15 mouse cellular contexts compared by ENCODE assay signal in the genomic region with DNA sequence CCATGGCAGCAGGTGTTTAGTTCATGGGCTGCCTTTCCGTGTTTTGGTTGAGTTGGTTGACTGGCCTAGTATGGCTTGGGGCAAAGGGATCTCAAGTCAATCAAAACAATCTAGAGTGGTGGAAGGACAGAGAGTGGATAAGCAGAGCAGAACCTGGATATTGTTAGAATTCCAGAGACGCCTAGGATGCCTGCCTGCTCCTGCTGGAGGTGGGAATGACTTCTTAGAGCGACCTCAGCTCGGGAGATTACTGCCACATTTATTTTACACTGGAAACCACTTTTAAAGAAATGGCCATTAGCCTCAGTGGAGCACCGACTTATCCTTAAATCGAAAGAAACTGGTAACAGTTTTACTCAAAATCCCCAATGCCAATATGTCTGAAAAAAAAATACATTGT.
A peak's percentile ranks its signal among the peaks of the same experiment; 100 is the strongest.
DNase-seq lines count a peak whose midpoint lies in the region; ATAC-seq and TF ChIP-seq lines count a peak whose summit lies in the region.
"Had no signal": no experiment of that assay in that cellular context is flagged by ENCODE, and none has a peak within 500 bp of the region (broad histone marks: within the 10 kb centered on the region; RNA-seq: fewer than 3 reads in every experiment).

No protein-coding gene starts in this region.

- no peaks in the 10 kb centered on the region for H3K4me1 ChIP-seq in intestine, embryonic 14.5 days (replicated peaks; ENCODE audit: control insufficient read depth, insufficient read depth, low read length)
- no peaks in the 10 kb centered on the region for H3K4me1 ChIP-seq in intestine, postnatal 0 days (replicated peaks; ENCODE audit: control insufficient read depth, insufficient read depth, low read length)
- H3K4me1 ChIP-seq in forebrain, embryonic 12.5 days: peaks cover 20% of the 10 kb centered on the region
- peaks cover 20% of the 10 kb centered on the region for H3K4me1 ChIP-seq in hindbrain, embryonic 13.5 days (replicated peaks)
- peaks cover 12% of the 10 kb centered on the region for H3K4me1 ChIP-seq in midbrain, embryonic 15.5 days
- H3K4me1 ChIP-seq: heart, embryonic 12.5 days; limb, embryonic 15.5 days had no signal

- ATAC-seq in intestine, embryonic 14.5 days (replicated peaks; ENCODE audit: low FRiP score, low TSS enrichment, low read depth): no peak
- no peak for ATAC-seq in intestine, postnatal 0 days
- ATAC-seq in forebrain, embryonic 12.5 days (ENCODE audit: low FRiP score): no peak
- ATAC-seq in hindbrain, embryonic 13.5 days (ENCODE audit: low FRiP score): no peak
- 0 out of 2 replicates have a peak, but pooled peaks have one; percentile 20 for ATAC-seq in midbrain, embryonic 15.5 days (replicated peaks)

- no peak for TF ChIP-seq CTCF in intestine, postnatal 0 days (IDR thresholded peaks at IDR 0.05; ENCODE audit: low read depth)
- no peak for TF ChIP-seq CTCF in left cerebral cortex, adult 2 months (IDR thresholded peaks at IDR 0.05)

- no peaks in the 10 kb centered on the region for H3K27me3 ChIP-seq in intestine, embryonic 14.5 days (replicated peaks; ENCODE audit: control insufficient read depth, insufficient read depth, low read length)
- no peaks in the 10 kb centered on the region for H3K27me3 ChIP-seq in intestine, postnatal 0 days (replicated peaks; ENCODE audit: control insufficient read depth, insufficient read depth, low read length)
- no peaks in the 10 kb centered on the region for H3K27me3 ChIP-seq in forebrain, embryonic 12.5 days
- no peaks in the 10 kb centered on the region for H3K27me3 ChIP-seq in hindbrain, embryonic 13.5 days
- H3K27me3 ChIP-seq in midbrain, embryonic 15.5 days (replicated peaks): no peaks in the 10 kb centered on the region
- H3K27me3 ChIP-seq: CH12.LX; embryonic facial prominence, embryonic 12.5 days; heart, embryonic 12.5 days; limb, embryonic 15.5 days had no signal

- no peak overlapping the region for H3K27ac ChIP-seq in intestine, embryonic 14.5 days (ENCODE audit: low read depth)
- no peak overlapping the region for H3K27ac ChIP-seq in intestine, postnatal 0 days (ENCODE audit: low read depth, low read length)
- H3K27ac ChIP-seq in forebrain, embryonic 12.5 days: peak overlapping the region; percentile 93
- H3K27ac ChIP-seq in hindbrain, embryonic 13.5 days: peak overlapping the region; percentile 85
- H3K27ac ChIP-seq in midbrain, embryonic 15.5 days: peak overlapping the region; percentile 78
- H3K27ac ChIP-seq in left cerebral cortex, adult 2 months: no peak overlapping the region
- H3K27ac ChIP-seq: limb, embryonic 15.5 days had no signal

- peak; percentile 28 for DNase-seq in intestine, embryonic 14.5 days (ENCODE audit: low spot score)
- no peak for DNase-seq in left cerebral cortex, adult 2 months (ENCODE audit: extremely low spot score in 1 of 2, low spot score in 2 of 2)
- DNase-seq in thymus, postnatal 4 days: no peak
- no peak for DNase-seq in T-cell, adult 2 months (ENCODE audit: low spot score)
- DNase-seq: adrenal gland, adult 2 months; cerebellum, adult 11 months; kidney, adult 2 months had no signal

- H3K4me2 ChIP-seq in intestine, embryonic 14.5 days (ENCODE audit: low read length): no peak overlapping the region
- H3K4me2 ChIP-seq in intestine, postnatal 0 days (replicated peaks; ENCODE audit: low read depth): no peak overlapping the region
- H3K4me2 ChIP-seq in forebrain, embryonic 12.5 days: no peak overlapping the region
- H3K4me2 ChIP-seq in hindbrain, embryonic 13.5 days: no peak overlapping the region; the same call in 1 of the 2 replicates
- H3K4me2 ChIP-seq in midbrain, embryonic 15.5 days: no peak overlapping the region
- H3K4me2 ChIP-seq: heart, embryonic 12.5 days; limb, embryonic 15.5 days had no signal

- H3K36me3 ChIP-seq in intestine, embryonic 14.5 days (ENCODE audit: control insufficient read depth, insufficient read depth, low read length): no peaks in the 10 kb centered on the region
- no peaks in the 10 kb centered on the region for H3K36me3 ChIP-seq in intestine, postnatal 0 days (ENCODE audit: control insufficient read depth, insufficient read depth)
- no peaks in the 10 kb centered on the region for H3K36me3 ChIP-seq in forebrain, embryonic 12.5 days (replicated peaks)
- no peaks in the 10 kb centered on the region for H3K36me3 ChIP-seq in hindbrain, embryonic 13.5 days
- no peaks in the 10 kb centered on the region for H3K36me3 ChIP-seq in midbrain, embryonic 15.5 days (replicated peaks)
- H3K36me3 ChIP-seq: embryonic facial prominence, embryonic 12.5 days; heart, embryonic 12.5 days; limb, embryonic 15.5 days had no signal

- intact Hi-C loops in left cerebral cortex, adult 2 months (cut with DNase I): no loop called here

- H3K9ac ChIP-seq in intestine, embryonic 14.5 days (ENCODE audit: low read length): no peak overlapping the region
- H3K9ac ChIP-seq in intestine, postnatal 0 days (ENCODE audit: low read depth, low read length): no peak overlapping the region
- H3K9ac ChIP-seq in forebrain, embryonic 12.5 days: no peak overlapping the region
- H3K9ac ChIP-seq in hindbrain, embryonic 13.5 days: 0 out of 2 replicates have a peak overlapping the region, but pooled peaks have one; percentile 54
- no peak overlapping the region for H3K9ac ChIP-seq in midbrain, embryonic 15.5 days
- H3K9ac ChIP-seq: embryonic facial prominence, embryonic 12.5 days; heart, embryonic 12.5 days; limb, embryonic 15.5 days had no signal

- 55% methylated on average over 6 of the region's 6 CpGs for WGBS in intestine, embryonic 14.5 days
- WGBS in intestine, postnatal 0 days: 69% methylated on average over 6 of the region's 6 CpGs
- WGBS in forebrain, embryonic 12.5 days: 55% methylated on average over 6 of the region's 6 CpGs
- WGBS in hindbrain, embryonic 13.5 days: 34% methylated on average over 6 of the region's 6 CpGs
- 28% methylated on average over 6 of the region's 6 CpGs for WGBS in midbrain, embryonic 15.5 days

- H3K4me3 ChIP-seq in intestine, embryonic 14.5 days (ENCODE audit: low read depth, low read length): no peak overlapping the region
- no peak overlapping the region for H3K4me3 ChIP-seq in intestine, postnatal 0 days (ENCODE audit: low read depth, low read length)
- no peak overlapping the region for H3K4me3 ChIP-seq in forebrain, embryonic 12.5 days (replicated peaks)
- no peak overlapping the region for H3K4me3 ChIP-seq in hindbrain, embryonic 13.5 days
- H3K4me3 ChIP-seq in midbrain, embryonic 15.5 days: no peak overlapping the region
- H3K4me3 ChIP-seq in left cerebral cortex, adult 2 months: no peak overlapping the region
- H3K4me3 ChIP-seq: embryonic facial prominence, embryonic 12.5 days; heart, embryonic 12.5 days; limb, embryonic 15.5 days had no signal

- 0 out of 2 replicates have a peak, but pooled peaks cover 3% of the 10 kb centered on the region for H3K9me3 ChIP-seq in intestine, embryonic 14.5 days (ENCODE audit: control insufficient read depth, low read length)
- no peaks in the 10 kb centered on the region for H3K9me3 ChIP-seq in intestine, postnatal 0 days (ENCODE audit: control insufficient read depth)
- H3K9me3 ChIP-seq in forebrain, embryonic 12.5 days: no peaks in the 10 kb centered on the region
- H3K9me3 ChIP-seq in hindbrain, embryonic 13.5 days: no peaks in the 10 kb centered on the region
- H3K9me3 ChIP-seq in midbrain, embryonic 15.5 days: 0 out of 2 replicates have a peak, but pooled peaks cover 3% of the 10 kb centered on the region
- H3K9me3 ChIP-seq: embryonic facial prominence, embryonic 12.5 days; heart, embryonic 12.5 days; limb, embryonic 15.5 days had no signal

Comparison
In these comparisons a context has a peak if more than half of its experiments do, and no peak if none do; other contexts are left out.
1. H3K27ac ChIP-seq: peak in forebrain, embryonic 12.5 days (single experiment), hindbrain, embryonic 13.5 days (single experiment) and midbrain, embryonic 15.5 days (single experiment); none in intestine, embryonic 14.5 days (single experiment), intestine, postnatal 0 days (single experiment) and left cerebral cortex, adult 2 months (single experiment).